Mouse (Mus musculus): ENCODE measurements at regions not wholly inside any gene's neighbourhood (a gene's known extent, or its start where the extent isn't known, plus 50 kb on each side); places are given as distances from the start of the nearest gene placed in this dataset.

DNA sequence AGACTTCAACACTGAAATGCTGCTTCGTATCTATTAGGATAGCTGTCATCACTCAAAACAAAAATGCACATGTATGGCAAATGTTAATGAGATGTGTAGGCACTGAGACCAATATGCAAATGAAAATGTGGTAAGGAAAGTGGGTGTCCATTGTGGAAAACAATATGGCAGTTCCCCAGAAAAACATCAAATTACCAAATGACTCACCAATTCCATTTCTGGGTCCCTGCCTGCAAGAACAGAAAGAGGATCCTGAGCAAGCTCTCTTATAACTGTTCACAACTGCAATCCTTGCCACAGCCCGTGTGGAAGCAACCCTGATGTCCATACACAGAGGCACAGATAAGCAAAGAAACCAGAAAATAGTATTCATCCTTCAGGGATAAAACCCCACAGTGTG, 442.0 kb downstream of the Defb40 start:
- DNase-seq, result no peak

DNA sequence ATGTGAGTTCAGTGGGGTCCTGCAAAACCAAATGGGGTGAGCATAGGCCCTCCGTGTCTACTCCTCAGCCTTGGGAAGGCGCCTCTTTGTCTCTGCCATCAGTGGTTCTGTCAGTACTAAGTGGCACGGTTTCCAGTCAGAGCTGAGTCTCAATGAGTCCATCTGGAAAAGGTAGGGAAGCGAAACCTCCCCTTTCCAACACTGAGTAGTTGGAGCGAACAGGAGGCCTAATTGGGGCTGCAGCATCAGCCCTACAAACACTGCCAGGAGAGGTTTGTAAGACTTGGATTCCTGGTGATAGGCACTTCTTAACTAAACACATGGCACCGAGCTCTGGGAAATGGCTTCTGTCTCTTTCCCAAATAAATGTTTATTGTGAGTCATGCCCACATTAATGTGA, 449.9 kb downstream of the Defb40 start:
- no peak for DNase-seq

DNA sequence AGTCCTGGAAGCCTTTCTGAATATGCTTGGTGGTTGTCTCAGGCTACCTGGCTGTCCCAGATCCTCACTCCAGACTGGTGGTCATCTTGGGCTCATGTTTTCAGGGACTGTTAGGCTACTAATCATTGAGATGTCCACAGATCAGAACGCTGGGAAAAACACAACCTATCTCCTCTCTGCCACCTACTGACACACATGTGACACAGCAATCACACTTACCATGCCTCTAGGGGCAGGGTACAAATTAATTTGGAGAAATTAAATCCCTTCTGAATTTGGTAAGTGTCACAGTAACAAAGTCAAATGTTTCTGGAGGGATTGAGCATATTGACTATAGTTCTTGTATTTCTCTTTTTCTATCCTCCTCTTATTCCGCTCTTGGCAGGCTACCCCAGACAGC, 465.6 kb downstream of the Defb40 start:
- no peak for DNase-seq

DNA sequence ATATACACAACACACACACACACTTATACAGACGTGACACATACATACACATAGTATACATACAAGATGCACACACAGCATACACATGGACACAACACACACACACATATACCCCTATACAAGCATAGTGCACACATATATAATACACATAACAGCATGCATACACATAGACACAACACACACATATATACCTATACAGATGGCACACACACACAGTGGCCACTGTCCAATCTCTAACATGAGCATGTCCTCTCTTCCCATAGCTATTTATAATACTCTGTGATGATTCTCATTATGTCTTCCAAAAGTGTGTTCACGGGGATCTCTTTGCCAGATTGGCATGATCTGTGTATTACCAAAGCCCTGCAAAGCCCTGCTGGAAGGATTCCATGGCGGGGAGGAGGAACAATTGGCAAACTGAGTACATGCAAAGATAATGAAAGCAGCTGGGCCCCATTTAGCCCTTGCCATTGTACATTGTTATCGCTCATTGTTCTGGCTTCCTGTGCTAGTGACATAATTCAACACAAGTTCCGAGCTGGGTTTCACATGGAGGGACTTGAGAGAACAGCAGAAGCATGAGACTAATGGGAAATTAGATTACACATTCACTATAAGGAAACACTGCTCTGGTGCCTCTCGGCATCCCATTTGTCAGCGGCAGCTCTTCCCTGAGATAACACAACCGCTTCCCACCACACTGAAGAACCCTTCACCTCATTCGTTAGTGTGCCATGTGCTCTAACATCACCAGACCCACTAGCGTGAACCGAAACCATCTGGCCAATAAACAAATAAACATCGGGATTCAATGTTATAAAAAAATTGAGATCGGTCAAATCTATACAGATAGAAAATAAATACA, 471.7 kb downstream of the Defb40 start:
- DNase-seq, result peak; percentile 18 to 29

DNA sequence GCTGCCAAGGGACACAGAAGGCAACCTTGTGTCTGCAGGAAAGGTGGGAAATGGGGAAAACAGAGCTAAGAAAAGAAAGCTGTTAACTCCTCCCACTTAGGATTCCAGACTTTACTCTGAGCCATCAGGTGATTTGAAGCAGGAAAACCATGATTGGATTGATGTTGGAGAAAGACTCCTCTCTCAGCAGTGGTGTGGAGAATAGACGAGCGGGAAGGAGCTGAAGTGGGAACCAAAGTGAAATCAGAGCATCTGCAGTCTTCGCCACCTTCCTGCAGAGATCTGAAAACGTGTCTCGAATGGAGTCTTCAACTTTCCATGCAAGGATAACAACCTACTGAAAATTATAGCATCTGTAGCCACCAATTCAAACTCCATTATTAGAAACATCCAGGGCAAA, 487.4 kb downstream of the Defb40 start:
- DNase-seq, result no peak

DNA sequence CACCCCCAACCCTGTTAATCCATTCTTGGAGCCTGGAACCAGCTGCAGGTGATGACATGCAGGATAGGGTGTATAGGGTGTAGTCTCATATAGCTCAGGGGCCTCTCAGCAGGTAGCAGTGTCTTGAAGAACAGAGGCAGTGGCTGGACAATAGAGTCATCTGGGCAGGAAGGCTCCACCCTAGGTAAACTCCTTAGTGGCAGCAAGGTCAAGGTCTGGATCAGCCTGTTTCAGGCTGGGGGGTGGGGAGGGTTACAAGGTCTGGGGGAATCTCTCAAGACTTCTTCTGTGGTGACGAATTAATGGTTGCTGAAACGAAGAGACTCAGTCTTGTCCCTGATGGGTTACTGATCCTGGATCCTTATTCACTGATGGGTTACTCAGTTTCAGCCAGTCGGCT, 498.0 kb downstream of the Defb40 start:
- DNase-seq, result no peak

DNA sequence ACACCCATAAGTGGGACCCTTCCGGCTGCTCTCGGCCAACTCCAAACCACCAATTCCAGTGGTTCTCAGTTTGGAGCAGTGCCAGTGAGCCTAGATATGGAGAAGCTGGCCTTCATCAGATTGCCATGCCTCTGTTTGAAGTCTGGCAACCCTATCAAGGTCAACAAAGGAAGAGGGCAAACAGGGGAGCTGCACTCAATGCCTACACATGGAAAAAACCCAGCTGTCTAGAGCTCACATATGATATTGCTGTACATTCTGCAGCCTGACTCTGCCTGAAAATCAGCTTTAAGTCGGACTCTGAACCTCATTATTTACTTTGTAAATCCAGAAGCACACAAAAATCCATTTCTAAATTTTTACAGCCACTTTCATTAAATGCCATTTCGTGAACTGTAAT, 499.9 kb downstream of the Defb40 start:
- DNase-seq, result no peak

DNA sequence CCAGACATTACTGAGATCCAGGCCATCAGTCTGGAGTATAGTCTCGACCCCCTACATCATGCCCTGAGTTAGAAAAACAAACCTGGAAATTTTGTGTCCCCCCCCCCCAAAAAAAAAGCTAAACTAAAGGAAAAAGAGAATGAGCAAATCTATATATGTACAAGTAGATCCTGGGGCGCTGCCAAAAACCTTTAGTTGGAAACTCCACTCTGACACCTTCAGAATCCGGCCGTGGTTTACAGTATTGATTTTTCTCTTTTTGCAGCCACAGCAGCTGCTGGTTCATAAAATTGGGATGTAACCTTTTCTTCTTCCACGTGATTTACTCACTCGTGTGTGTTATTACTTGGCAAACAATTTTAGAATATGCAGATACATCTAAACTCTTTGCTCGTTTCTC, 510.5 kb downstream of the Defb40 start:
- no peak for DNase-seq

DNA sequence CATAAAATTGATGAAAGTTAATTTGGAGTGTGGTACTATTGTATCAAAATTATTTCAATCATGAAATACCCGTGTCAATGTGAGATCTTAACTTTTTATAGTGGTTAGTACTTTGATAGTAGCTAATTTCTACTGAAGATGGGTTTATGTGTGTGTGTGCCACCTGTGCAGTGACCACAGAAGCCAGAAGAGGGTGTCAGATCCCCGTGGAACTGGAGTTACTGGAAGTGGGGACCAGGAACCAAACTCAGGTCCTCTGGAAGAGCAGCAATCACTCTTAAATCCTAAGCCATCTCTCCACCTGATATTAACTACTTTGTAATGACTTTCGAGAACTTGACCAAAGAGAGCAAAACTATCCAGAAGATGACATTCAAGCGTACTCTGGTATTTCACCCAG, 517.4 kb downstream of the Defb40 start:
- DNase-seq, result no peak

DNA sequence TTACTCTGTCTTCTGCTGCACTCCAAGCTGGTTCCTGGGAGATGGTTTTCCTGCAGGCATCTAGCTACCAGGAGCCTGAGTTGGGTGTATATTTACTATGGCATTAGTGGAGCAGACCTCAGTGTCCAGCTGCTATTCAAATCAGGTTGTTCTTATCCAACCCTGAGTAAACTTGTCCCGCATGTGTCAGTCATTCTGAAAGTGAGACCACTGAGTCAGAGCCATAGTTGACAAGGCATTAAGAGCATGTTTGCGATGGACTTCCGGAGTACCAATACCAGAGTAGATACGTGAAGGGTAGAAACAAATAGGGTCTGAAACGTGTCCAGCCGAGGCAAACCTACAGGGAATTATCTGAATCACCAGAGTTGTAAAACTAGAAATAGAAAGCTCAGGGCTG, 520.6 kb downstream of the Defb40 start:
- DNase-seq, result no peak

DNA sequence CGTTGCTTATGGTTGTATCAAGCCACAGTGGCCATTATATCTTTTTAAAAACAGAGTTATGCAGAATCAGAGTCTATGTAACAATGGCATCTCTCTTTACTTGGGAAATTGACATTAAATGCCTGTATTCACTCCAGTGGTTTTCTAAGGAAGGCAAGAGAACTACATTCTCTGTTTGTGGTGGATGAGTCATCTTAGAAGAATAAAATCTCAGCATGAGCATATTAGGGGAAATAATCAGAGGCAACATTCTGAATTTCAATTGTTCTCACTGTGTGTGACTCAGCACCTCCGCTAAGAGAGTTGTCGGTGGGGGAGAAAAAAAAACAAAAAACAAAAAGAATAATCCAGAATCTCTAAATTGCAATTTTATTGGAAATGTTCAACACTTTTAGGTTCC, 529.0 kb downstream of the Defb40 start:
- no peak for DNase-seq

DNA sequence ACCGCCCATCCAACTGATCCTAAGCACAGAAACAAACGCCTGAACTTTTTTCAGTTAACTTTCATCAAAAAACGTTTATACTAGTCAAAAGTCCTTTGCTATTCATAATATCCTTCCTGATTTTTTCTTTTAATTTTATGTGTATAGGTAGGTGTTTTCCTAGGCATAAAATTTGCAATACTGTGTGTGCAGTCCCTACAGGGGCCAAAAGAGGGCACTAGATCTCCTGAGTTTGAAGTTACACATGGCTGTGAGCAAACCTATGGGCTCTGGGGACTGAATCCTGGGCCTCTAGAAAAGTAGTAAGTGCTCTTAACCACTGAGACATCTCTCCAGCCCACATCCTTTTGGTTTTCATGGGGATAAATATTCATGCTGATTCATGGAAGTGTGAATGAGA, 535.8 kb downstream of the Defb40 start:
- no peak for DNase-seq

DNA sequence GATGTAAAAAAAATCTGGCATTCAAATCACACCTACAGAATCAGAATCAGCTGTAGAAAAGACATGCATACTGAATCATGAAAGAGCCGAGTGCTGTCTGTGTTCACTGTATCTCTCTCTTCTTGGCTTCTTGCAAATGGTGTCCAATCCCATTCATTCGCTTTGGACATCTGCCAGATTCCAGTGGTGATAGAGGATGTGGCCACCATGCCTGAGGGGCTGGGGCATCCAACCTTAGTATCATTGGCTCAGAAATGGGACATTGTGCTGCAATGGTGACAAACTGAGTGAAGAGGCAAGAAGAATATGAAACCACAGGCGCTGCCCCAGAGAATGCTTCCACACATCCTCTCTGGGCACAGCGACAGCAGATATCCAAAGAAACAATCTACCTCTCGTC, 555.2 kb downstream of the Defb40 start:
- DNase-seq, result peak; percentile 2 to 7

DNA sequence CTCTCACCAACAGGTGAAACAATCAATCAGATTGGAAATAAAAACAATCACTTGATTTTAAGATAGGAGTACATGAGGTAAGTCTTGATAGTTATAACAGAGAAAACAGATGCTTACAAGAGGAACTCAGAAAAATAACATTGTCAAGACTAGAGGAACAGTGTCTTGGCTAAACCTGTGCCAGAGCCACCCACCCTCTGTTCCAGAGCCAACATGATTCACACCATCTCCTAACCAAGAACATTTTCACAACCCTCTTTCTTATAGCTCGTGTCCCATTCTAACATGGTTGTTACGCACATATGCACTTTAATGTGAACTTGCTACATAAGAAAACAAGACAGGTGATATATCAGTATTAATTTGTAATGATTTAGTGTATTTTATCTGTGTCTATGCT, 565.6 kb downstream of the Defb40 start:
- no peak for DNase-seq

DNA sequence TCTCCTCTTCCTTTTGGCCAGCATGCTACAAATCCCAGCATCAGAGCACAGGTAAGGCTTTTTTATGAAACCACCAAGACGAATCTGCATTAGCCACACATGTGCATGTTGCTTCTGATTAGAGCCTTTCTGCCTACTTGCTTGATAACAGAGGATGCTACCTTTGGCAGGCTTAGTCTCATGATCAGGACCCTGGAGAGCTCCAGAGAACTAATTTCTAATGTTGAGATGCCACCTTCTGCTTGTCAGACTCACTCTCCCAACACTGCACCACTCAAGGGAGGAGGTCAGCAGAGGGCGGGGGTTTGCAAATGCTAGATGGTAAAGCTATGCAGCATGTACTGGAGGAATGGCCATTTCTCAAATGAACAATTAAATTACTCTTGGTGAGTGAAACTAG, 571.6 kb downstream of the Defb40 start:
- DNase-seq, result no peak

DNA sequence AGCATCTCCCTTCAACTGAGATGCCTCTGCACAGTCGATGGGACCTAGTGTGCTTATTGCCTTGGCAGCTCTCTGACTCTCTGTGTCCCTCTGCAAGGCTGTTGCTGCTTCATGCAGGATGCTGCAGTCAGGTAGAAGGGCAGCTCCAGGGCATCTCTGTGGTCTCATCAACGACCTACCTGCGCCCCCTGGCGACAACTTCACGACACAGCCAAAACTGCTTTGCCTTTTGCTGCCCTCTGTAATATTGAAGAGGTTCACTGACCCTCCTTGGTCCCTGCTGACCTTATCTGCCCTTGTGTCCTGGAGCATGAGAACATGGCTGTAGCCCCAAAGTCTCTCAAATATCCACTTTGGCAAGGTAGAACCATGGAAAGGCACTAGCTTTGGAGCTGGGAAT, 589.7 kb downstream of the Defb40 start:
- peak; percentile 78 to 84 for DNase-seq

DNA sequence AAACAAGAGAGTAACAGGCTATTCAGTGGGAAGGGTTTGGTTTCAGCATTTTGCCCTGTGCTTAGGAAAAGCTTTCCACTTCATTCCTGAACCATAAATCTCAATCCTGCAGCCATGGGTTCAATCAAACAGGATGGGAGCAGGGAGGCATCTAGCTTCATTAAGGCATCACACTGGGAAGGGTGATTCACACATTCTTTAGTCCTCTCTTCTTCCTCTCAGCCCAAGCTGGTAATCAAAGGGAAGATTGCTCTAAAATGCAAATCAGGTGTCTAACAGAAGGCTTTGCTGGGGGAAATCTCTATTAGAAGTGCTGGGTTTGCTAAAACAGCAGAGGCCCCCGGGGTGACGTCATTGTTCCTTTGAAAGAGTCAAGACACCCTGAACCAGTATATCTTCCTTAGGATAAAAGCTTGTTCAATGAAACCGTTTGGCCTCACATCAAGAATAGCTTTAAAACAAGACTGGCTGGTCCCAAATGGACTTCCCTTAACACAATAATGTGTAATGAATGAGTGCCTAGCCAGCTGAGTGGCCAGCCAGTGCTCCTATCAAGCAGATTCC, 596.4 kb downstream of the Defb40 start:
- no peak for DNase-seq

DNA sequence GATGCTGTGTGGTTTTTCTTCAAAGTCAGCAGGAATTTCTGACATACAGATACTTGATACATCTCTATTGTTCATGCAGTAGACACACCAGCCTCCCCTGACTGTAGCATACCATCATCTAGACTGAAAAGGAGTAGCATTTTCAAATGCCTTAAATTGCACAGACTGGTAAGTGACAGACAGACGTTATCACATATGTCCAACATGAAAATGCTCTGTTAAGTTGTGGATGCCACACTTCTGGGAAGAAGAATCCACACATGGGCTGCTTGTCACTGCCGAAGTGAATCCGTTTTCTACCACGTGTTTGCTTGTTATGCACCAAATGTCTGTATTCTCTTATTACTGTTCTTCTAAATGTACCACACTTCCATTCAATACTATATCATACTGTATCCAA, 629.3 kb downstream of the Defb40 start:
- no peak for DNase-seq

DNA sequence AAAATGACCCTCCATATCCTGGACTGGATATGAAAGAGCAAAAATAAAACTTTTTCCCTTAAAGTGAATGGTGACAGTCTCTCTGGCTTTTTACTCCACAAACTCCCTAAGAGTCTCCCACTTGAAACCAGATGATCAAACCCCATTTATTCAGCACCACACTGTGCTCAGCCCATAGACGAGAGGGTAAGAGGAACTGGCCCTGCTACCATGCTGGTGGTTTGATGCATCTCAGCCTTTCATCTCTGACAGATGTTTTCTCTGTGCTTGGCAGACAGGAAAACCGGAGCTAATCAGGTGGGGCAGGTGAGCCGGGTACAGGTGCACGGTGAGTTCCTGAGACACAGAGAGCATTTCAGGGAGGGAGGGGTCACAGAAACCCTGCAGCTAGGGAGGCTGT, 631.8 kb downstream of the Defb40 start:
- DNase-seq, result no peak

DNA sequence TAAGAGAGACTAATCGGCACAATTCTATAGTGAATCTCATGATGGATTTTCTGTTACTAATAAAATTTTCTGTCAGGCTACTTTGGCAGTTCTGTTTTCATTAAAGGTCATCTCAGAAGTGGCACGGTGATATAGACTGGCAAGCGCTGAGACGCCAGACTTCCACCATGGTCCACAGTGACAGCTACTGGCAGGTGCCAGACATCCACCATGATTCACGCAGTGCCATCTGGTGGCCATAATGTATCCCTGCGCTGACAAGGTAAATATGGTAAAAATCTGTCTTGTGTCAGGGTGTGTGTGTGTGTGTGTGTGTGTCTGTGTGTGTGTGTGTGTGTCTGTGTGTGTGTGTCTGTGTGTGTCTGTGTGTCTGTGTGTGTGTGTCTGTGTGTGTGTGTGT, 632.7 kb downstream of the Defb40 start:
- DNase-seq, result peak; percentile 78 to 84

DNA sequence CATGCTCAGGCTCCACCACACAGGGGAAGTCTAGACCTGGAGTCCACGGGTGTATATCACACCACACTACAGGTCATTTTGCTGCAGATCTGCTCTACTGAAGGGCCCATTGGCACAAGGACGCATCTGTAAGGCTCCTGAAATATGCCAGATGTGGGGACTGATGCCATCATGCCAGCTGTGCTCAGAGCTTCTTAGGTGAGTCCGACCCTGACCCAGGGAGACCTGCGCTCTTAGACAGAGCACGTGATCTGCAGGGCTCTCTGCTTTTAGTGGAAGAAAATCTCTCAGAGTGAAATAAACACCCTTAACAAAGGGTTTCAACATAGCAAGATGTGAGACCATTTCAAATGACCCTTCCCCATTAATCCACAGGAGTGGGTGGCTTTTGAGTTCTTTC, 633.2 kb downstream of the Defb40 start:
- no peak for DNase-seq

DNA sequence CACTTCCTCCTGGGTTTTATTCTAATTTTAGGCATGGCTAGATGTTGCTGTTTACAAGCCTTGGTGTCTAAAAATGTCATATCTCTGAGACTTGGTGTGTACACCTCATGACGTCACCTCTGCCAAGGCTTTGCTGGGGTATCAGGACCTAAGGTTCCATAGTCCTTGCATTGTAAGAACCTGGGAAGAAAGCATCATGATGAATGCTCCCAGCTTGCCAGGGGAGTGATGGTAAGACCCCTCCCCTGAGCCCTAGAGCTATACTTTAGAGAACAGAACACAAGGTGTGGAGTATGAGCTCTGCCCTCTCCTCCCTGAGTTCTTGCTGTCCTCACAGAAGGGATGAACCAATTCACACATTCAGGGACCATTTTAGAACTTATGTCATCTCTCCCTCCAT, 642.5 kb downstream of the Defb40 start:
- no peak for DNase-seq

DNA sequence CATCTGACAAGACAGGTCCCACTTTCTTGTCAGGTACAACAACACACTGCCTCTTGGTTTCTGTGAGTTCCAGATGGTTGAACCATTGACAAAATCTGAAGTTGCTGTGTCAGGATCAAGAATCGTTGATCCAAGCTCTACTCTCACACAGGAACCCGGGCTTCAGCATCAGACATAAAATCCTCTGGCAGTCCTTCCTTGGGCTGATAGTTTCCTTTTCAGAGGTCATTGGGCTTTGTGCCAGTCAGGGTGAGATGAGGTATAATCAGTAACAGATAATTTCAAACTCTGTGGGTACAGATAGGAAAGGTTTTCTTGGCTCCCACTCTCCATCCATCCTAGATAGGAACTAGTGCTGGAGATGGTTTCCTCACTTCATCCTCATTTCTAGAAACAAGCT, 649.5 kb downstream of the Defb40 start:
- no peak for DNase-seq

DNA sequence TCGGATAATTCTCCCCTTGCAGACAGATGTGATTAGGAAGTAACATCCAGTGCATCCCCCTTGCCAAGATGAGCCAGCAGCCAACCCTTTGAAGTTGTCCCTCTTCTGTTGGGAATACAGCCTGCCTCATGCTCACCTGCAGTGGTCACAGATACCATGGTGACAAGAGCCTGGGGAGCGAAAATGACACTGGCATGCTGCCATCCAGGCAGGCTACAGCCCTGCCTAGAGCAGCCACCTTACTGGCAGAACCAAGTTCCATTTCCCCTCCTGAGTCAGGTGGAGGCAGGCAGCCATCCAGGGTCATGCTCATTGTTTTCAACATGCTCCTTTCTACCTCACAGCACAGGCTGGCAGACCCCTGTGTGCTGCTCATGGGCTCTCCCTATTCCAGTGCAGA, 661.6 kb downstream of the Defb40 start:
- peak; percentile 36 to 40 for DNase-seq

DNA sequence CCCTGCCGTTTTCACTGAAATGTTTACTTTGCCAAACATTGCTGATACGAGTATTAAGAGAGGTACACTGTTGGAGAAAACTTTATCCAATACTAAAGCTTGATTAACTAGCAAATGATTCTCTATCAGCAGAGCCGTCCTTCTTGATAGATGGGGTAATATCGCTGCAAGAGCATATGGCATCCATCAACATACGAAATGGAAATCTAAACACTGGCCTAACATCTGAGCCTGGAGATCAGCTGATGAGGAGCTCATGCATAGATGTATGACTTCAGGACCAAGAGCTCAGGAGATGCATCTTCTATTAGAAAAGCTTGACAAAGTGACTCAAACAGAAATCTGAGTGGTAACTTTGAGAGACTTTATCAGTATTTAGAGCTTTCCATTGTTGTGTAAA, 666.5 kb downstream of the Defb40 start:
- DNase-seq, result no peak

All from cerebellum, postnatal 14 days (tissue).